Mouse (Mus musculus) stomach, postnatal 0 days (tissue): ENCODE results near the gene Pik3ip1. TPM values are rescaled to one million over a fixed set of nuclear protein-coding genes. Genes with fewer than 3 reads are reported as not detected.
A peak's percentile ranks its signal among the peaks of the same experiment; 100 is the strongest.

Experiments
- ATAC-seq: fragments of 200-750 bp; cut with Nextera tagmentation; 2 replicates; pipeline ENCODE4 v1.8.0; 2017; ENCODE audit not compliant: low FRiP score, low TSS enrichment
- DNase-seq: peaks from one replicate; pipeline ENCODE4 v3.0.0-alpha.2; 2016; ENCODE audit warnings: low spot score
- H3K27ac ChIP-seq: fragments of 300-500 bp; sonication (generic); replicated peaks from 2 replicates; pipeline ENCODE4 v1.5.1; 2014; ENCODE audit warnings: mild to moderate bottlenecking, control low read depth
- H3K27me3 ChIP-seq: fragments of 300-500 bp; sonication (generic); 2 replicates; pipeline ENCODE4 v1.6.1; 2014; ENCODE audit warnings: low read length; ENCODE audit not compliant: control insufficient read depth, insufficient read depth
- H3K36me3 ChIP-seq: fragments of 300-500 bp; sonication (generic); 2 replicates; pipeline ENCODE4 v1.6.1; 2014; ENCODE audit warnings: low read length, mixed read lengths; ENCODE audit not compliant: control insufficient read depth, insufficient read depth
- H3K4me1 ChIP-seq: fragments of 300-500 bp; sonication (generic); replicated peaks from 2 replicates; pipeline ENCODE4 v1.6.1; 2014; ENCODE audit warnings: antibody characterized with exemption; ENCODE audit not compliant: control insufficient read depth, insufficient read depth
- H3K4me2 ChIP-seq: fragments of 300-500 bp; sonication (generic); replicated peaks from 2 replicates; pipeline ENCODE4 v1.6.1; 2014; ENCODE audit warnings: low read depth, mild to moderate bottlenecking, control low read depth, moderate library complexity
- H3K4me3 ChIP-seq: fragments of 300-500 bp; sonication (generic); 2 replicates; pipeline ENCODE4 v1.5.1; 2014; ENCODE audit warnings: low read depth, low read length, control low read depth
- H3K9ac ChIP-seq: fragments of 300-500 bp; sonication (generic); 2 replicates; pipeline ENCODE4 v1.6.1; 2014; ENCODE audit warnings: mild to moderate bottlenecking, low read length, control low read depth, mixed read lengths
- H3K9me3 ChIP-seq: fragments of 300-500 bp; sonication (generic); 2 replicates; pipeline ENCODE4 v1.6.1; 2016; ENCODE audit warnings: low read length; ENCODE audit not compliant: control insufficient read depth
- CTCF ChIP-seq: IDR thresholded peaks from 2 replicates; pipeline ENCODE4 v1.5.1; 2016; ENCODE audit warnings: antibody characterized with exemption, low read depth, mild to moderate bottlenecking, moderate library complexity
- EP300 ChIP-seq: optimal IDR thresholded peaks from 2 replicates; pipeline ENCODE3; 2016; ENCODE audit warnings: antibody characterized with exemption
- WGBS: fragments of 180-500 bp; shearing (Covaris S2); extraction: QIAGEN DNeasy Blood & Tissue Kit; methylation state at CpG from one replicate; pipeline ENCODE4 v1.1.7; 2014; 5-methylcytosine and 5-hydroxymethylcytosine counted together
- polyA plus RNA-seq: library from polyadenylated mRNA; unstranded; fragments of >200 nt; fragmentation: Nextera tagmentation; extraction: Ambion mirVana; gene quantifications from 2 replicates; pipeline ENCODE4 v1.2.1, GENCODE M21; 2015

Pik3ip1 gene
- polyA plus RNA-seq, 1 experiment from 2014 or later = 8.9 TPM

DNA sequence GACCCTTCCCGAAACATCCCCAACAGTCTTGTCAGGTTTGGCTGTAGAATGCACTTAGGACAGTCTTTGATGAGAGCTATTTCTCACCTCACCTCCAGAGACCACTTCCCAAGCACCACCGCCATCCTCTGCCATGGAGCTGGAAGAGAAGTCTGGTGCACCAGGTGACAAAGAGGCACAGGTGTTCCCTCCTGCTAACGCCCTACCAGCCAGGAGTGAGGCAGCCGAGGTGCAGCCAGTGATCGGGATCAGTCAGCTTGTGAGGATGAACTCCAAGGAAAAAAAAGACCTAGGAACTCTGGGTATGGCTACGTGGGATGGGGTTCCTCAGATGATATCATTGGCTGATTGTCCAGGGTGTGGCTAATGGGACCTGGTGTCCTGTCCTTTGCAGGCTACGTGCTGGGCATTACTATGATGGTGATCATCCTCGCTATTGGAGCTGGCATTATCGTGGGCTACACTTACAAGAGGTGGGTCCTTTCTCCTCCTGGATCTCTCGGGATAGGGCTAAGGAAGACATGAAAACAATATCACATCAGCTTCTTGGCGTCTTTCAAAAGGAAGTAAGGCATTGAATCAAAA, 3.0 kb downstream of the Pik3ip1 start:
- TF ChIP-seq EP300 (no peak), CTCF (no peak)
- peak overlapping the region; percentile 65; the same call in 1 of the 2 replicates for H3K27ac ChIP-seq

DNA sequence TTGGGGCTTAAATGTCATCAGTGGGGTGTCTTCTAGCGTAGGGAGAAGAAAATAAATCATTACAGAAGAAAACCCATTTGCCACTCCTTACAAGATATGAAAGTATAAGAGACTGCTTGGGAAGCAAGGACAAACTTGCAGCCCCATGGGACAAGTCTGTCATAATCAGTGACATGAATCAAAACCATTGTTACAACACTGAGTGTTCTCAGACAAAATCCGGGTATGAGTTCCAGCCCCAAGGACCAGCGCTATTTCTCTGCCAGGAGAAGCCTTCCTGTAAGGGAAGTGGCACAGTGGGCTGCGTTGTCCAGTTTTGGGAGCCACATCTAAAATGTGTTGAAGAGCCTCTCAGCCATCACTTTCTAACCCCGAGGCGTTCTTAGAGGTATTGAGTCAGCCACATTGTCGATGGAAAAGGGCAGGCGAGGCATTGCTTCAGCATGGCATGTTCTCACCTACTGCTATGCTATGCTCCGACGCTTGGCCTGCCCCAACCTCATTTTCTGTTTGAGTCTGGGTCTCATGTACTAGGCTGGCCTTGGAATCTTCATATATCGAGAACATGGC, 4.0 kb downstream of the Pik3ip1 start:
- H3K9ac ChIP-seq = no peak overlapping the region
- no peaks in the 10 kb centered on the region for H3K9me3 ChIP-seq
- H3K27me3 ChIP-seq = no peaks in the 10 kb centered on the region
- no peaks in the 10 kb centered on the region for H3K36me3 ChIP-seq
- DNase-seq (no peak), ATAC-seq (no peak)
- H3K4me3 ChIP-seq = no peak overlapping the region
- no peak overlapping the region for H3K4me2 ChIP-seq
- no peak for TF ChIP-seq CTCF
- TF ChIP-seq EP300 = no peak
- 86% methylated on average over 11 of the region's 11 CpGs for WGBS
- H3K27ac ChIP-seq = 0 out of 2 replicates have a peak overlapping the region, but pooled peaks have one; percentile 13
- peaks cover 23% of the 10 kb centered on the region for H3K4me1 ChIP-seq

More for the DNA sequence above, 3.0 kb downstream of the Pik3ip1 start:
- no peak for DNase-seq
- Histone ChIP-seq H3K36me3 (no peaks in the 10 kb centered on the region), H3K4me3 (no peak overlapping the region), H3K4me2 (no peak overlapping the region), H3K9ac (no peak overlapping the region), H3K9me3 (no peaks in the 10 kb centered on the region), H3K27me3 (no peaks in the 10 kb centered on the region), H3K4me1 (peaks cover 23% of the 10 kb centered on the region)
- WGBS = 92% methylated on average over 11 of the region's 11 CpGs
- ATAC-seq = no peak

DNA sequence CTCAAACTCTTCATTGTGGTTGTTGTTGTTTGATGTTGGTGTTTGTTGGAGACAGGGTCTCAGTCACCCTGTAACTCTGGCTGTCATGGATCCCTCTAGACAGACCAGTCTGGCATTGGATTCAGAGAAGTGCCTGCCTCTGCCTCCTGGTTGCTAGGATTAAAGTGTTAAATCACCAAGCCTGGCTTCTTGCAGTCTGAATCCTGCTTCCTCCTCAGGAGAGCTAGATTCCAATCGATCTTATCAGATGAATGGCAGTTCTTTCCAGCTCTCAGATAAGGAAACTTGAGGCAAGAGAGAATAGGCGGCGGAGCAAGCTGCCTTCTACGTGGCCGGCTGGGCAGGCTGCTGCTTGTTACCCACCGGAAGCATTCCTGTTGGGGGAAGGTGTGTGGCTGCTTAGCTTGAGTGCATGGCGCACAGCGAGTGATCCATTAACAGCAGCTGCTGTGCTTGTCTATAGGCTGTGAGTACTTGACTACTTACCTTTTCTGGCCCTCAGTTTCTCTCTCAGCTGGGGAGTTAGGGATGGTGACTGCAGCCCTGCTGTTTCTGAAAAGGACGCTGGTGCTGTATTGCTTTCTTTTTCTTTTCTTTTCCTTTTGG, 4.6 kb downstream of the Pik3ip1 start:
- peaks cover 23% of the 10 kb centered on the region for H3K4me1 ChIP-seq
- DNase-seq (no peak), ATAC-seq (no peak)
- TF ChIP-seq CTCF (no peak), EP300 (no peak)
- no peaks in the 10 kb centered on the region for H3K36me3 ChIP-seq
- H3K27ac ChIP-seq = 0 out of 2 replicates have a peak overlapping the region, but pooled peaks have one; percentile 18
- no peak overlapping the region for H3K4me2 ChIP-seq
- no peaks in the 10 kb centered on the region for H3K27me3 ChIP-seq
- 44% methylated on average over 9 of the region's 9 CpGs for WGBS
- no peaks in the 10 kb centered on the region for H3K9me3 ChIP-seq
- H3K4me3 ChIP-seq = no peak overlapping the region
- H3K9ac ChIP-seq = no peak overlapping the region

DNA sequence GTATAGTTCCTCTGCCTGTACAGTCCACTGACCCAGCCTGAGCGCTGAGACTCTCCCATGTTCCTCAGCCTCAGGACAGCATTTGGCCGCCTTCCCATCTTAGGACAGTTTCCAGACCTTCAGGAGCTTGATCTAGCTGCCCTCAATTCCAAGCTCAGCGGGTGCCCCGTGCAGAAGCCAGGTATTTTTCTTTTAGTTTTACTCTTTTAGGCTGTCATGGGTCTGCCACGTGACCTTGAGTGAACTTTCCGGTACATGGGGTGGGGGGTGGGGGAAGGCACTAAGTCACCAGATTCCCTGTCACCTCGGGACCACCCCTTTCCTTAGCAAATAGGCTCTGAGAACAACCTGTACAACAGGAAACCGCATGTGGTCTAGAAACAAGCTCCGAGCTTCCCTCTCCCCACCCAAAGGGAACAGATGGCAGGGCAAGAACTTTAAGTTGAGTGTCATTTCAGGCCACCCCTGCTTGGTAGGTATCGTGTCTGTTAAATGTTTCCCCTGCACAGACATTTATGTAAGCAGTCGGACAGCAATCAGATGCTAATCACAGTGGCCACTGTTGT, 5.5 kb downstream of the Pik3ip1 start:
- WGBS = 28% methylated on average over 11 of the region's 11 CpGs
- H3K27ac ChIP-seq = peak overlapping the region; percentile 1; the same call in 1 of the 2 replicates
- TF ChIP-seq CTCF = no peak
- no peak for TF ChIP-seq EP300
- H3K4me2 ChIP-seq = peak overlapping the region; percentile 23; the same call in 1 of the 2 replicates
- ATAC-seq (no peak), DNase-seq (no peak)
- no peak overlapping the region for H3K4me3 ChIP-seq
- H3K9ac ChIP-seq = no peak overlapping the region
- no peaks in the 10 kb centered on the region for H3K9me3 ChIP-seq
- H3K36me3 ChIP-seq = no peaks in the 10 kb centered on the region
- peaks cover 23% of the 10 kb centered on the region for H3K4me1 ChIP-seq
- H3K27me3 ChIP-seq = no peaks in the 10 kb centered on the region

DNA sequence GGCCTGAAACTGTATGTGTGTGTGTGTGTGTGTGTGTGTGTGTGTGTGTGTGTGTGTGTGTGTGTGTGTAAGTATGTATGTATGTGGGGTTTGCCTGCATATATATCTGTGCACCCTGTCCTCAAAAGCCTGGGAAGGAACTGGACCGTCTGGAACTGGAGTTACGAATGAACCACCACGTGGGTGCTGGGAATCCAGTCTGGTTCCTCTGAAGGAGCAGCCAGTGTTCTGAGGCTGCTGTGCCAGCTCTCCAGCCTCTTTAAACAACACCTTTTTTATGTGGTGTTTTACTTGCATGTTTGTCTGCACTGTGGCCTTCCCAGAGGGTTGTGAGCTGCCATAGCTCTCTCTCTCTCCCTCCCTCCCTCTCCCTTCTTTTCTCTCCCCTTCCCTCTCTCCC, 6.4 kb downstream of the Pik3ip1 start:
- no peak for ATAC-seq
- Histone ChIP-seq H3K9ac (no peak overlapping the region), H3K27me3 (no peaks in the 10 kb centered on the region), H3K36me3 (peaks cover 2% of the 10 kb centered on the region; the same call in 1 of the 2 replicates), H3K4me1 (peaks cover 22% of the 10 kb centered on the region), H3K9me3 (no peaks in the 10 kb centered on the region), H3K4me3 (no peak overlapping the region), H3K4me2 (no peak overlapping the region), H3K27ac (no peak overlapping the region)
- 79% methylated on average over 3 of the region's 3 CpGs for WGBS
- DNase-seq = no peak
- TF ChIP-seq EP300 (no peak), CTCF (no peak)
